Mouse (Mus musculus) embryonic facial prominence, embryonic 12.5 days (tissue): Measurements from ENCODE around the gene Cfap74. TPM values are rescaled to one million over a fixed set of nuclear protein-coding genes. Genes with fewer than 3 reads are reported as not detected.

Experiments
- ATAC-seq: fragments of 200-750 bp; cut with Nextera tagmentation; 2 replicates; pipeline ENCODE4 v1.8.0; 2017; ENCODE audit not compliant: insufficient number of reproducible peaks, insufficient read depth, low FRiP score, low TSS enrichment
- H3K27ac ChIP-seq: fragments of 300-500 bp; sonication (generic); 2 replicates; pipeline ENCODE4 v1.5.1; 2016; ENCODE audit warnings: mild to moderate bottlenecking
- H3K27me3 ChIP-seq: fragments of 300-500 bp; sonication (generic); 2 replicates; pipeline ENCODE4 v1.6.1; 2016; ENCODE audit warnings: mild to moderate bottlenecking, moderate library complexity
- H3K36me3 ChIP-seq: fragments of 300-500 bp; sonication (generic); 2 replicates; pipeline ENCODE4 v1.6.1; 2016; ENCODE audit warnings: mild to moderate bottlenecking
- H3K4me1 ChIP-seq: fragments of 300-500 bp; sonication (generic); 2 replicates; pipeline ENCODE4 v1.6.1; 2016
- H3K4me2 ChIP-seq: fragments of 300-500 bp; sonication (generic); replicated peaks from 2 replicates; pipeline ENCODE4 v1.6.1; 2016; ENCODE audit warnings: mild to moderate bottlenecking, moderate library complexity
- H3K4me3 ChIP-seq: fragments of 300-500 bp; sonication (generic); 2 replicates; pipeline ENCODE4 v1.5.1; 2016; ENCODE audit warnings: mild to moderate bottlenecking
- H3K9ac ChIP-seq: fragments of 300-500 bp; sonication (generic); 2 replicates; pipeline ENCODE4 v1.6.1; 2016; ENCODE audit warnings: mild to moderate bottlenecking, moderate library complexity
- H3K9me3 ChIP-seq: fragments of 300-500 bp; sonication (generic); 2 replicates; pipeline ENCODE4 v1.6.1; 2016; ENCODE audit warnings: mild to moderate bottlenecking, moderate library complexity
- WGBS: fragments of 180-500 bp; shearing (Covaris S2); methylation state at CpG from one replicate; pipeline ENCODE4 v1.1.7; 2016; 5-methylcytosine and 5-hydroxymethylcytosine counted together
- polyA plus RNA-seq: library from polyadenylated mRNA; unstranded; fragments of >200 nt; fragmentation: Nextera tagmentation; extraction: Ambion mirVana; gene quantifications from 2 replicates; pipeline ENCODE4 v1.2.1, GENCODE M21; 2016

The Cfap74 gene
- polyA plus RNA-seq, 1 experiment from 2014 or later, result 4.9 TPM

DNA sequence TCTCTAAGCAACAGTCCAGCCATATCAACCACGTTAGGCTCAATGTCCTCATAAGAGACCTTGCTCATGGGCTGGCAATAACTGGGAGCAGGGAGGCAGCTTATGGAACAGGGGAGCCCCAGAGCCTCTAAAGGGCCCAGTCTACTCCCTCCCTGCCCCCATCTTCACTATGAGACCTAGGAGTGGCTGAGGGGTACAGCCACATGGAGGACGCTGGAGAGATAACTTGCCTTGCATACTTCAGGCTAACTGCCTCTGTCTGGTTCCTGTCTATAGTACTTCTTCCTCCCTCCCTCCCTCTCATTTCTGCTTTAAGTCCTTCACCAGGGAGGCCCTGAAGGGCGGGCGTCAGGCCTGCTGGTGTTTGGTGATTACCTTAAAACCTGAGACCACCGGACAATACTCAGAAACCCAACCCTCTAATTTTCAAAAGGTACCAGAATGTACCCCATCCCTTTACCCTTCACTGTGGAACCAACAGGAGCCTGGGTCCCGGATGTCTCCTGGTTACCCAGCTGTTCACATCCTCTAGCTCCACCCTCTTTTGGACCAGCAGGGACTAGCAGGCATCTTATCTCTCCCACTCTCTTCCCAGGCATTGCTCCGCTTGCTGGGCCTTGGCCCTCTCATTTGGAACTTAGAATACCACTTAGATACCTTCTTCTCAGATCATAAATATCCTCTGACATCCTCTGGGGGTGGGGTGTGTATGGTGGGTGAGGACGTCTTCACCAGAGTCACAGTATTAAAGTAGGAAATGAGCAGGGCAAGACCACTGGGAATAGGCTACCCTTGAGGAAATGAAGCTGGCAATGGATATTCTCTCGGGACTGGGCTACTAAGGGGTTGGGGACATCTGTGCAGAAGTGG, 80.3 kb downstream of the Cfap74 start:
- Histone ChIP-seq H3K27me3 (no peaks in the 10 kb centered on the region), H3K36me3 (no peaks in the 10 kb centered on the region), H3K4me3 (no peak overlapping the region), H3K9me3 (no peaks in the 10 kb centered on the region), H3K4me1 (peaks cover 37% of the 10 kb centered on the region), H3K4me2 (no peak overlapping the region), H3K9ac (no peak overlapping the region), H3K27ac (0 out of 2 replicates have a peak overlapping the region, but pooled peaks have one; percentile 76)
- 79% methylated on average over 9 of the region's 9 CpGs for WGBS
- no peak for ATAC-seq

DNA sequence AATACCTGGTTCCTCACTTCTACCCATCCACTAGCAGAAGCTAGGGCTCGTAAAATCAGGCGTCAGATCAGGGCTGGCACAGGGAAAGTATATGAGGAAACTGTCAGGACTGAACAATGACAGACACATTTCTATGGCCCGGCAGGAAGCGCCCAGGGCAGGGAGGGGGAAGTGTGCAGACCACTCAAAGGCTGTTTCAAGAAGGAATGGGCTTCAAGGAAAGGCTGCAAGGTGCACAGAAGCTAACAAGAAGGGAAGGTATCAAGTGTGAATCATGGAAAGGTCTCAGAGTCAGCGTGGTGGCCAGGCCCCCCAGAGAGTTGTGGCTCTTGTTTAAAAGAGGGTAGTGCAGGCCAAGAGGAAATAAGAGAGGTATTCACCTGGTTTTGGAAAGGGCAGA, 81.5 kb downstream of the Cfap74 start:
- Histone ChIP-seq H3K4me1 (peaks cover 42% of the 10 kb centered on the region), H3K9ac (peak overlapping the region; percentile 100), H3K27me3 (no peaks in the 10 kb centered on the region), H3K36me3 (no peaks in the 10 kb centered on the region), H3K4me2 (peak overlapping the region; percentile 76), H3K27ac (peak overlapping the region; percentile 97), H3K4me3 (peak overlapping the region; percentile 99), H3K9me3 (no peaks in the 10 kb centered on the region)
- ATAC-seq, result no peak
- 26% methylated on average over 5 of the region's 5 CpGs for WGBS

DNA sequence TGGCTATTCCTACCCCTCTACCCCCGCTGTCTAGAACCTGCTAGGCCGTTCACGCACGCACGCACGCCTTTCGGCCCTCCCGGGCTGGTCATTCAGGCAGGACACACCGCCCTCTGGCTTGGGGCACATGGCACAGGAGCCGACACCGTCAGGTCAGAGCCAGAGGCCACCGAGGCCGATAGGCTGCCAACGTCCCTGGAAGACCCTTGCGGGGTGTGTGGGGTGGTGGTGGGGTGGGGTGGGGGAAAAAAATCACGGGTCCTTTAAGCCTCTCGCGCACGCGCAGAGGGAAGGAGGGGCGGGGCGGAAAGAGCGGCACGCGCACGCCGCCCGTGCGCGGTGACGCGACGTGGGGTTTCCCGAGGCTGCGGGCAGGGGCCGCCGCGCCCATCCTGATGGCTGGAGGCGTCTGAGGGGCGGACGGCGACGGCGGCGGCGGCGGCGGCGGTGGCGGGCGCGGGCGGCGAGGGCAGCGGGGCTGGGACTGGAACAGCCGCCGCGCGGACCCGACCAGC, 82.1 kb downstream of the Cfap74 start, which contains the start of gene Gnb1:
TSS of gene Gnb1 (plus strand) at position 372 of the 515 bp plus-strand sequence.
- Histone ChIP-seq H3K9ac (peak within 1 kb of the TSS; percentile 100), H3K4me1 (peaks cover 42% of the 10 kb centered on the region), H3K36me3 (no peaks in the 10 kb centered on the region), H3K27me3 (no peaks in the 10 kb centered on the region), H3K4me3 (peak within 1 kb of the TSS; percentile 99), H3K27ac (peak within 1 kb of the TSS; percentile 97), H3K9me3 (no peaks in the 10 kb centered on the region), H3K4me2 (peak within 1 kb of the TSS; percentile 76)
- ATAC-seq, result peak; percentile 61
- under 1% methylated on average over 35 of the region's 60 CpGs for WGBS

DNA sequence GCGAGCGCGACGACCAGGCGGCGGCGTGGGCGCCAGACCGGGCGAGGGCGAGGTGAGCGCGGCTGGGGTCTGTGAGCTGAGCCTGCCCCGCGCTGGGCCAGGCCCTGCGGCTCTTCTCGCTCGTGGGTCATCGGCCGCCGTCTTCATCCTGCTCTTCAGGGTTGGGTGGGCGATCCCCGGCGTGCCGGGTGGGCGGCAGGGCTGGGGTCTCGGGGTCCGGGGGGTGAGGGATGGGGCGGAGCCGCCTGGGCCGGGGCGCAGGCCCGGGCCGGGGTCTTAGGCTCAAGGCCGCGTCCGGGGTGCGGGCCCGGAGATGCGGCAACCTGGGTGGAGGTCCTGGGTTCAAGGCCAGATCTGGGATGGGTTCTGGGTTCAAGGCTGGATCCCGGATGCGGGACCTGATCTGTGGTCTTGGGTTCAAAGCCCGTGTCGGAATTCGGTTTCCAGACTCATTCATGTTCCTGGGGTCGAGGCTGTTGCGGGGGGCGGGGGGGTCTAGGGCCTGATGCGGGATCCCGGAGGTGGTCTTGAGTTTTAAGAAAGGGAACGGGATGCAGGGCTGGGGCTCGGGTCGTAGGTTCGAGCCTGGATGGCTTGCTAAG, 82.6 kb downstream of the Cfap74 start:
- H3K4me2 ChIP-seq, result peak overlapping the region; percentile 76
- ATAC-seq, result peak; percentile 53
- H3K9me3 ChIP-seq, result no peaks in the 10 kb centered on the region
- H3K4me3 ChIP-seq, result peak overlapping the region; percentile 99
- H3K9ac ChIP-seq, result peak overlapping the region; percentile 100
- peaks cover 42% of the 10 kb centered on the region for H3K4me1 ChIP-seq
- H3K27ac ChIP-seq, result peak overlapping the region; percentile 97
- no peaks in the 10 kb centered on the region for H3K36me3 ChIP-seq
- H3K27me3 ChIP-seq, result no peaks in the 10 kb centered on the region
- WGBS, result 0% methylated on average over 47 of the region's 54 CpGs

DNA sequence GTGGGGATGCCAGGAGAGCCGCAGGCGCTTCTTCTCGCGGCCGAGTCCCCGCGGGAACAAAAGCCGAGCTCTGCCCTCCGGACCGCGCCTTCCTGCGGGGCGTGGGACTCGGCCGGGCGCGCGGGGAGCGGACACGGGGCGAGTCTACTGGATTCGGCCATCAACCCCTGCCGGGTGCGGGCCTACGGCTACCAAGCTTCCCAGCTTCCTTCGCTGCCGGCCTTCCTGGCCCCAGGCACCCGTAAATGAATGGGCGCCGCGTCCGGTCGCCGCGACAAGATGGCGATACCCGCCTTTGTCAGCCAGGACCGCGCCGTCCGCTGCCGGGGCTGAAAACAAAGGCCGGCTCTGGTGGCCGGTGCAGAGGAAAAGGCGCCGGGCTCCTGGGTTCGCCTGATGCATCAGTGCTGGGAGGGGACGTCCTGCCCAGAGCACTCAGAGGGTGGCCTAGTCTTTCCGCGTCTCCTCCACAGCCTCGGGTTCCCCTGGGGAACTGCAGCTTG, 83.2 kb downstream of the Cfap74 start:
- no peaks in the 10 kb centered on the region for H3K9me3 ChIP-seq
- H3K4me3 ChIP-seq, result peak overlapping the region; percentile 99
- no peaks in the 10 kb centered on the region for H3K27me3 ChIP-seq
- WGBS, result under 1% methylated on average over 51 of the region's 51 CpGs
- H3K27ac ChIP-seq, result peak overlapping the region; percentile 97
- no peak for ATAC-seq
- H3K9ac ChIP-seq, result peak overlapping the region; percentile 100
- peaks cover 42% of the 10 kb centered on the region for H3K4me1 ChIP-seq
- H3K4me2 ChIP-seq, result peak overlapping the region; percentile 76
- H3K36me3 ChIP-seq, result no peaks in the 10 kb centered on the region

DNA sequence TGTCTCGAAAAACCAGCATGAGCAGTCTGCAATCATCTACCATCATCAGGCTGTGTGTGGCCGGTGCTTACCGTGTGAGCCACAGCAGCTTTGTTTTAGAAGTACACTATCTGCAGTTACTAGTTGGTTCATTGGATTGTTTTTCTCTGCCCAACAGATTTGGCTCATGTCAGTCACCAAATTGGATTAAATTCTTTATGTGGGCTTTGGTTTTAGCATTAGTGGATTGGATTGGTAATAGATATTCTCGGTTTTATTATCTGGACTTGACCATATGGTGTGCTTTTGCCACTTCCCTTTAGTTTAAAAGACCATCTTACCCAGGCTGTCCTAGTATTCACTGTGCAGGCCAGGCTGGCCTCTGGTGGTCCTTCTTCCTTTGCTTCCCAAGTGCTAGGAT, 85.9 kb downstream of the Cfap74 start:
- no peaks in the 10 kb centered on the region for H3K9me3 ChIP-seq
- ATAC-seq, result no peak
- H3K36me3 ChIP-seq, result no peaks in the 10 kb centered on the region
- no peak overlapping the region for H3K9ac ChIP-seq
- no peak overlapping the region for H3K4me3 ChIP-seq
- H3K4me2 ChIP-seq, result no peak overlapping the region
- peaks cover 28% of the 10 kb centered on the region for H3K4me1 ChIP-seq
- H3K27me3 ChIP-seq, result no peaks in the 10 kb centered on the region
- H3K27ac ChIP-seq, result no peak overlapping the region
- 73% methylated on average over 4 of the region's 4 CpGs for WGBS

DNA sequence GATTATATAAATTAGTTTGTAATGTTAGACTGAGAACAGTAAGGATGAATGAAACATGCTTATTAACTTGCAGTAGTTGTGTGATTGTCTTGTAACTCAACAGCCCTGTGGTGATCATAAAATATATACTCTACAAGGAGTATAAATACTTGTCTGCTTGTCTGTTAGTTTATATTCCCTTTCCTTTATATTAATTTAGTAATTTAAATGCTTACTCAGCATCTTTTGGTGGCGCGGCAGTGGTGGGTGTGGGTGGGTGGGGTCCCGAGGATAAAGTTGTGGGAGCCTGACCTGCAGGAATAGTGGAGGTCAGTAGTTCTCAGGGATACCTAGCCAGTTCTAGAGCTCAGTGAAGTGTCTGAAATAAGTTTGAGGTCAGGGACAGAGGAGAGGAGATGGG, 89.0 kb downstream of the Cfap74 start:
- no peaks in the 10 kb centered on the region for H3K36me3 ChIP-seq
- no peak for ATAC-seq

DNA sequence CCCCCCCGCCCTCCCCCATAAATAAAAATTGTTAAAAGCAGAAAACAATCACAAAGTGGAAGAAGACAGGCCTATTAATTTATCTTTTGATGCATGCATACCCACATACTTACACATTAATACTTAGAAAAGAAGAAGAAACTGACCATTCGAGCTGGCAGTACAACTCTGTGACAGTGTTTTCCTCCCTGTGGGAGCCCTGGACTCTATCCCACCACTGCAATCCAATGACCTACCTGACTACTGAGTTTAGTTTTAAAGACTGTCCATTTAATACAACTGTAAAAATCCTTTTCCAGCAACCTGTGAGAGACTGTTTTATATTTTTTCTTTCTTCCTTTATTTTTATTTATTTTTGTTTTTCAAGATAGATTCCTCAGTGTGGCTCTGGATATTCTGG, 92.1 kb downstream of the Cfap74 start:
- ATAC-seq, result no peak
- Histone ChIP-seq H3K36me3 (no peaks in the 10 kb centered on the region), H3K4me1 (no peaks in the 10 kb centered on the region), H3K27me3 (no peaks in the 10 kb centered on the region), H3K9me3 (no peaks in the 10 kb centered on the region), H3K4me3 (no peak overlapping the region), H3K9ac (no peak overlapping the region), H3K4me2 (no peak overlapping the region), H3K27ac (no peak overlapping the region)
- WGBS, result 69% methylated on average over 2 of the region's 2 CpGs

More for the DNA sequence above, 89.0 kb downstream of the Cfap74 start:
- no peak overlapping the region for H3K9ac ChIP-seq
- no peaks in the 10 kb centered on the region for H3K9me3 ChIP-seq
- H3K27me3 ChIP-seq, result no peaks in the 10 kb centered on the region
- WGBS, result 87% methylated on average over 3 of the region's 3 CpGs
- H3K4me1 ChIP-seq, result peaks cover 17% of the 10 kb centered on the region
- H3K27ac ChIP-seq, result no peak overlapping the region
- H3K4me2 ChIP-seq, result no peak overlapping the region
- H3K4me3 ChIP-seq, result no peak overlapping the region

DNA sequence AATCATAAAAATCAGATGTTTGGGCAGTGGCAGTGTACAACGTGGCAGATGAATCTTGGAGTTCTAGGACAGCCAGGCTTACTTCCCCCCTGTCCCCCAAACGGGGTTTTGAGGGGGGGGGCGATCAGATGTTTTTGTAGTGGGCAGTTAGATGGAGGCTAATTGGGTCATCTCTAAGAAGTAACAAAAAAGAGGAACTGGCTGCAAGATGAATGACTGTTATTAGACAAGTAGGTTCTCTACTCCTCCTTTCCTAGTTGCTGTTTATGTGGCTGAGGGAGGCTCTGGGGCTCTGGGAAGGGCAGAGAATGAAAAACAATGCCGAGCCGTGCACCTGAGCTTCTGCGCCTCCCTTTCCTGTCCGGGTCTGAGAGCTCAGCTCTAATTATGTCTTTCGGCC, 96.1 kb downstream of the Cfap74 start:
- H3K9ac ChIP-seq, result no peak overlapping the region
- no peaks in the 10 kb centered on the region for H3K36me3 ChIP-seq
- no peaks in the 10 kb centered on the region for H3K27me3 ChIP-seq
- H3K9me3 ChIP-seq, result no peaks in the 10 kb centered on the region
- no peaks in the 10 kb centered on the region for H3K4me1 ChIP-seq
- no peak overlapping the region for H3K4me3 ChIP-seq
- no peak overlapping the region for H3K27ac ChIP-seq
- no peak for ATAC-seq
- H3K4me2 ChIP-seq, result no peak overlapping the region
- WGBS, result 74% methylated on average over 8 of the region's 8 CpGs

DNA sequence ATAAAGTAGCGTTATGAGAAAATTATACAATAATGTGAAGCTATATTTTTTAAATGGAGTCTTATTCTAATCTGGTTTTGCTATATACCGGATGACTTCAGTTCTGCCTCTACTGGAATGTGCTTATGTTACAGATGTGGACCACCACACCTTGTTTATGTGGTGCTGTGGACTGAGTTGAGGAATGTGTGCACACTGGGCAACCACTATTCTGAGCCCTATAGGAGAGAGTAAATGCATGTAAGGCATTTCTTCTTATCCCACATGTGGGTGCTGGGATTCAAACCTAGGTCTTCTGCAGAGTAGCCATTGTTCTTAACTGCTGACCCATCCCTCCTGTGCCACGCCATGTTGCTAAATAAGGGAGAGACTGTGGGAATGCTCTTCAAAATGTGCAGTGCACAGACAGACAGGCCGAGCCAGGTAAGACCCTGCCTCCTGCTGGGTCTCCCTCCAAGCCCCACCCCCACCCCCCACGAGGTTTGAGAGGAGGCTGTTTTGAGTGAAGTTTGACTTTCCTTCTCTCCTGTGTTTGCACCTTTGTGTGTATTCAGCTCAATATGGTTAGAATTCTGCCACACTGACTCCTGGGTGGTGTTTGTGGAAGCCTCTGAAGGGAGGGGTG, 96.8 kb downstream of the Cfap74 start:
- no peaks in the 10 kb centered on the region for H3K36me3 ChIP-seq
- no peak overlapping the region for H3K27ac ChIP-seq
- H3K9ac ChIP-seq, result no peak overlapping the region
- no peaks in the 10 kb centered on the region for H3K4me1 ChIP-seq
- H3K27me3 ChIP-seq, result no peaks in the 10 kb centered on the region
- H3K4me3 ChIP-seq, result no peak overlapping the region
- ATAC-seq, result no peak
- no peak overlapping the region for H3K4me2 ChIP-seq
- WGBS, result 82% methylated on average over 5 of the region's 5 CpGs
- H3K9me3 ChIP-seq, result no peaks in the 10 kb centered on the region

DNA sequence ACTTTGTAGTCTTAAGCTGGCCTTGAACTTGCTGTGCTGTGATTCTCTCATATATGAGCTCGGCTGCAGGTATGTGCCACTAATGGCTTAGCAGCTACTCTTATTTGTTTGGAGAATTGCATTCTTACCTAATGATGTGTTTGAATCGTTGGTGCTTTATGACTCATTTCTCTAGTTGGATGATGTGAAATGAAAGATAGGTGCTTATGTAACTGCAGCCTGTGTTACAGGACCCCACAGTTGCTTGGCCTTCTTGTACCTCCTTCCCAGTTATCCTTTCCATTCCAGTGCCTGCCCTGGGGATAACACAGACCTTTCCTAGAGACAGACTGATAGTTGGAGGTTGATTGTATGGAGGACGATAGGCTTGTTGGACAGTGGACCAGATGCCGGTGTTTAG, 99.6 kb downstream of the Cfap74 start:
- no peak for ATAC-seq
- H3K4me2 ChIP-seq, result no peak overlapping the region
- H3K4me3 ChIP-seq, result no peak overlapping the region
- H3K9me3 ChIP-seq, result no peaks in the 10 kb centered on the region
- no peaks in the 10 kb centered on the region for H3K4me1 ChIP-seq
- H3K9ac ChIP-seq, result no peak overlapping the region
- no peaks in the 10 kb centered on the region for H3K27me3 ChIP-seq
- 93% methylated on average over 4 of the region's 4 CpGs for WGBS
- H3K36me3 ChIP-seq, result no peaks in the 10 kb centered on the region
- no peak overlapping the region for H3K27ac ChIP-seq
